In genomic region chr2:52857611-52858528, GRCm38 (mm10) we compare ENCODE assay signal across 8 mouse cellular contexts. TPM values are rescaled to one million over a fixed set of nuclear protein-coding genes. Genes with fewer than 3 reads are reported as not detected.
DNase-seq lines count a peak whose midpoint lies in the region; ATAC-seq and TF ChIP-seq lines count a peak whose summit lies in the region.

Fmnl2 (plus strand) TSS chr2:52857860.

- TF ChIP-seq CTCF in intestine, postnatal 0 days (IDR thresholded peaks at IDR 0.05; ENCODE audit: low read depth), result no peak

- under 1% methylated on average over 102 of the region's 114 CpGs for WGBS in intestine, postnatal 0 days

- H3K4me3 ChIP-seq in intestine, postnatal 0 days (ENCODE audit: low read depth, low read length), result peak within 1 kb of the TSS; percentile 86

- peak; percentile 90 for DNase-seq in adrenal gland, postnatal 14 days
- peak; percentile 91 for DNase-seq in embryo, embryonic 9.5 days (ENCODE audit: extremely low spot score)
- DNase-seq in heart, adult 11 months, result peak; percentile 99
- DNase-seq in left cerebral cortex, postnatal 36 days (ENCODE audit: low spot score in 2 of 2), result peak; percentile 75 to 82
- peak; percentile 74 for DNase-seq in mesoderm, embryonic 11.5 days (ENCODE audit: low read depth, low spot score)
- peak; percentile 37 for DNase-seq in skeletal muscle tissue, adult 2 months (ENCODE audit: low read depth, low spot score)
- no peak for DNase-seq in T-cell, adult 2 months (ENCODE audit: low spot score)

- no peaks in the 10 kb centered on the region for H3K9me3 ChIP-seq in intestine, postnatal 0 days (ENCODE audit: control insufficient read depth)

- H3K4me1 ChIP-seq in intestine, postnatal 0 days (replicated peaks; ENCODE audit: control insufficient read depth, insufficient read depth, low read length), result 0 out of 2 replicates have a peak, but pooled peaks cover 4% of the 10 kb centered on the region

- no peaks in the 10 kb centered on the region for H3K36me3 ChIP-seq in intestine, postnatal 0 days (ENCODE audit: control insufficient read depth, insufficient read depth)

- peak within 1 kb of the TSS; percentile 95 for H3K4me2 ChIP-seq in intestine, postnatal 0 days (replicated peaks; ENCODE audit: low read depth)

- H3K9ac ChIP-seq in intestine, postnatal 0 days (ENCODE audit: low read depth, low read length), result peak within 1 kb of the TSS; percentile 62

- intact Hi-C loops in left cerebral cortex, postnatal 36 days (cut with DNase I), result loop anchor here (5.0 kb wide), 4 partner anchors 84 to 224 kb away; no protein-coding TSS in a partner anchor

- peaks cover 8% of the 10 kb centered on the region for H3K27me3 ChIP-seq in intestine, postnatal 0 days (replicated peaks; ENCODE audit: control insufficient read depth, insufficient read depth, low read length)

- no peak within 1 kb of the TSS; the same call in 1 of the 2 replicates for H3K27ac ChIP-seq in intestine, postnatal 0 days (ENCODE audit: low read depth, low read length)

- peak; percentile 59 for ATAC-seq in intestine, postnatal 0 days

RNA-seq across cellular contexts. Expression of gene Fmnl2, which starts in this region (rescaled TPM):
- 15.6 and 21.0 TPM in 2 replicates for total RNA-seq in adrenal gland, postnatal 14 days (2021)
- 1.9 and 2.1 TPM in 2 replicates for polyA plus RNA-seq in intestine, postnatal 0 days (2015; fragmentation: Nextera tagmentation; extraction: Ambion mirVana)
- 10 to 100 TPM; 39.4 to 43.9 TPM for total RNA-seq in left cerebral cortex, postnatal 36 days (2021)
